Mouse (Mus musculus) embryonic facial prominence, embryonic 15.5 days (tissue): ENCODE measurements around the gene Baz1a. TPM values are rescaled to one million over a fixed set of nuclear protein-coding genes. Genes with fewer than 3 reads are reported as not detected.

Source experiments
- ATAC-seq: fragments of 200-750 bp; cut with Nextera tagmentation; 2 replicates; pipeline ENCODE4 v1.8.0; 2017; ENCODE audit warnings: low read depth, moderate TSS enrichment; ENCODE audit not compliant: insufficient number of reproducible peaks, low FRiP score, low TSS enrichment
- H3K27ac ChIP-seq: fragments of 300-500 bp; sonication (generic); replicated peaks from 2 replicates; pipeline ENCODE4 v1.5.1; 2015; ENCODE audit warnings: mild to moderate bottlenecking, inconsistent platforms
- H3K27me3 ChIP-seq: fragments of 300-500 bp; sonication (generic); 2 replicates; pipeline ENCODE4 v1.6.1; 2015; ENCODE audit warnings: inconsistent platforms
- H3K36me3 ChIP-seq: fragments of 300-500 bp; sonication (generic); 2 replicates; pipeline ENCODE4 v1.6.1; 2015; ENCODE audit warnings: mild to moderate bottlenecking, inconsistent platforms
- H3K4me1 ChIP-seq: fragments of 300-500 bp; sonication (generic); 2 replicates; pipeline ENCODE4 v1.6.1; 2015; ENCODE audit warnings: inconsistent platforms
- H3K4me2 ChIP-seq: fragments of 300-500 bp; sonication (generic); replicated peaks from 2 replicates; pipeline ENCODE4 v1.6.1; 2015; ENCODE audit warnings: mild to moderate bottlenecking, inconsistent platforms
- H3K4me3 ChIP-seq: fragments of 300-500 bp; sonication (generic); replicated peaks from 2 replicates; pipeline ENCODE4 v1.5.1; 2015; ENCODE audit warnings: mild to moderate bottlenecking, inconsistent platforms
- H3K9ac ChIP-seq: fragments of 300-500 bp; sonication (generic); 2 replicates; pipeline ENCODE4 v1.6.1; 2015; ENCODE audit warnings: inconsistent platforms
- H3K9me3 ChIP-seq: fragments of 300-500 bp; sonication (generic); replicated peaks from 2 replicates; pipeline ENCODE4 v1.6.1; 2016; ENCODE audit warnings: inconsistent platforms
- WGBS: fragments of 180-500 bp; shearing (Covaris S2); methylation state at CpG from one replicate; pipeline ENCODE4 v1.1.7; 2015; 5-methylcytosine and 5-hydroxymethylcytosine counted together
- polyA plus RNA-seq: library from polyadenylated mRNA; unstranded; fragments of >200 nt; fragmentation: Nextera tagmentation; extraction: Ambion mirVana; gene quantifications from 2 replicates; pipeline ENCODE4 v1.2.1, GENCODE M21; 2015

Baz1a gene
- polyA plus RNA-seq, 1 experiment from 2014 or later: 25.2 TPM

DNA sequence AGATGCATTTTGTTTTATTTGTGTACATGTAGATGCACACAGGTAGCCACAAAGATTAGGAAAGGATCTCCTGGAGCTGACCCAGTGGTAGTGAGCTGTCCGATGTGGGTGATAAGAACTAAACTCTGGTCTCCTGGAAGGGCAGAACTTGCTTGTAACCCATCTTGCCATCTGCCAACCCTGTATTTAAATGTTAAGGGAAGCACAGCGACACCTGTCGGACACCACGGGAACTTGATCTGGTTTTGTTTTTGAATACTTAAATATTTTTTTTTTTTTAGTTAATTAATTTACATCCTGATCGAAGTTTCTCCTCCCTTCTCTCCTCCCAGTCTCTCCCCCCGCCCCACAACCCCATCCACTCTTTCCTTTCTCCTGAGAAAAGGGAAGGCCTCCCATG is 134.5 kb downstream of the Baz1a start:
- H3K4me3 ChIP-seq: no peak overlapping the region
- no peak overlapping the region for H3K27ac ChIP-seq
- 20% methylated on average over 6 of the region's 6 CpGs for WGBS
- H3K4me1 ChIP-seq: no peaks in the 10 kb centered on the region
- H3K36me3 ChIP-seq: no peaks in the 10 kb centered on the region
- H3K9me3 ChIP-seq: no peaks in the 10 kb centered on the region
- no peak; the same call in 1 of the 2 replicates for ATAC-seq
- H3K4me2 ChIP-seq: no peak overlapping the region
- no peak overlapping the region for H3K9ac ChIP-seq
- no peaks in the 10 kb centered on the region for H3K27me3 ChIP-seq

DNA sequence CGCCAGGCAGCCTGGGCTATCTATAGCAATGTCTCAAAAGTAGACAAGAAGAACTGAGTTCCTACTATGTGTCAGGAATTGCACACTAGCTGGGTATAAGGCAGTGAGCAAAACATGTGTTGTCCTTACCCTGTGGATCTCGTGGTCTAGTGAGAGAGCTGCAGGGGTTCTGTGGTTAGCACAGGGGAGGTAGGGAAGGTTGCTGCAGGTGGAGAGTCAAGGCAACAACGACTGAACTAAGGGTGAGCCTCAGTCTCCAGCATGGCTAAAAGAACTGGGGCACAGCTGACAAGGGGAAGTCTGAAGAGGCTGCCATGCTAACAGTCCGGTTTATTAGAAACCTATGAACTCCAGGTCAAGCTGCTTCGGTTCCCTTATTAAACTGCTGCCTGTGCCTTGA is 134.9 kb downstream of the Baz1a start:
- H3K36me3 ChIP-seq: no peaks in the 10 kb centered on the region
- no peaks in the 10 kb centered on the region for H3K27me3 ChIP-seq
- no peaks in the 10 kb centered on the region for H3K9me3 ChIP-seq
- 67% methylated on average over 5 of the region's 5 CpGs for WGBS
- ATAC-seq: no peak
- no peaks in the 10 kb centered on the region for H3K4me1 ChIP-seq
- H3K4me2 ChIP-seq: no peak overlapping the region
- no peak overlapping the region for H3K9ac ChIP-seq
- no peak overlapping the region for H3K27ac ChIP-seq
- no peak overlapping the region for H3K4me3 ChIP-seq

DNA sequence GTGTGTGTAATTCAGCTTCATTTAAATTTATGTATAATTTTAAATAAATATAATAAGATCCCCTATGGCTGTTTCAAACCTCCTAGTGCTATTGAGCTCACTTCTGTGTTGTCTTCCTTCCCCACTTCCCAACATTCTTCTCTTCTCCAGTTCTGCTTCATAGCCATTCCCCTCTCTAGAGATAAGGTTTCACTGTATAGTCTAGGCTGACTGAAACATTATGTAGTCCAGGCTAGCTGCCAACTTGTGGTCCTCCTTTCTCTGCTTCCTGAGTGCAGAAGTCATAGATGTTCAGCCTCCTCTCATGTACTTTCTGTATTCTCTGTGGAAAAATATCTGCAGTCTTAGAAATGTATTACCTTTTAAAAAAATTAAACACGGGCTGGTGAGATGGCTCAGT is 136.3 kb downstream of the Baz1a start:
- Histone ChIP-seq H3K4me2 (no peak overlapping the region), H3K4me1 (no peaks in the 10 kb centered on the region), H3K9me3 (no peaks in the 10 kb centered on the region), H3K4me3 (no peak overlapping the region), H3K36me3 (no peaks in the 10 kb centered on the region), H3K27me3 (no peaks in the 10 kb centered on the region), H3K27ac (no peak overlapping the region), H3K9ac (no peak overlapping the region)
- ATAC-seq: no peak
- WGBS: 85% methylated on average over 1 of the region's 1 CpGs

DNA sequence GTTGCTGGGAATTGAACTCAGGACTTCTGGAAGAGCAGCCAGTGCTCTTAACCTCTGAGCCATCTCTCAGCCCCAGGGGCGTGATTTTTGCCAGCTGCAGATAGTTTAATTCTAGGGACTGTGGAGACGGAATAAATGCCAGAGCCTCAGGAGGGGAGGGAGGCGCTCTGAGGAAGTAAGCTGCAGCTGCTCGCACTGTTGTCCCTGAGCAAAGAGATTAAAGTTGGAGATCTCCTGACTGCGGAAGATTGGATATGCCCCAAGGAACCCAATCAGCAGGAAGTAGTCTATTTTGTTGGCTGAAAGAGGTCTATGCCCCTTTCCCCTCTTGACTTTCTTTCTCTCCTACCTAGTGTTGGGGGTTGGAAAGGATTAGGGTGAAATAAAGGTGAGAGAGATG is 137.3 kb downstream of the Baz1a start:
- H3K9me3 ChIP-seq: no peaks in the 10 kb centered on the region
- H3K36me3 ChIP-seq: no peaks in the 10 kb centered on the region
- WGBS: 18% methylated on average over 5 of the region's 5 CpGs
- H3K27ac ChIP-seq: no peak overlapping the region
- H3K4me3 ChIP-seq: no peak overlapping the region
- no peak overlapping the region for H3K4me2 ChIP-seq
- no peaks in the 10 kb centered on the region for H3K27me3 ChIP-seq
- H3K4me1 ChIP-seq: no peaks in the 10 kb centered on the region
- H3K9ac ChIP-seq: no peak overlapping the region
- no peak for ATAC-seq

DNA sequence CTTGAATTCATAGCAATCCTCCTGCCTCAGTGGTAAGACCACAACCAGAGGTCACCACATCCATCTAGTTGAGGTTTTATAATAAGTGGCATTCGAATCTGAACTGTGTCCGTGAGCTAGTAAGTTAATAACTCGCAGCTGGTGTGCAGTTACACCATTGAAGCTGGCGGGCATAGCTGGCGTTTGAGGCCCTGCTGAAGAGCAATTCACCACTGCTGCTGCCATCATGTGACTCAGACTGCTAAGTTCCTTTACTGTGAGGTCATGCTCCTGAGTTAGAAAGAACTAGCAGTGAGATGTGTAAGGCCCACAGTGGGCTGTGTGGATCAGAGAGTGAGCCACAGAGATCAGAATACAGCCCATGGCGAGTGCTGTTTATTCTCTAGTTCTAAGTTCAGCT is 139.4 kb downstream of the Baz1a start:
- 0 out of 2 replicates have a peak overlapping the region, but pooled peaks have one; percentile 17 for H3K27ac ChIP-seq
- no peak overlapping the region for H3K9ac ChIP-seq
- no peak overlapping the region for H3K4me2 ChIP-seq
- H3K9me3 ChIP-seq: no peaks in the 10 kb centered on the region
- no peak overlapping the region for H3K4me3 ChIP-seq
- WGBS: 39% methylated on average over 6 of the region's 6 CpGs
- no peaks in the 10 kb centered on the region for H3K36me3 ChIP-seq
- peak; percentile 67 for ATAC-seq
- H3K27me3 ChIP-seq: no peaks in the 10 kb centered on the region
- no peaks in the 10 kb centered on the region for H3K4me1 ChIP-seq

DNA sequence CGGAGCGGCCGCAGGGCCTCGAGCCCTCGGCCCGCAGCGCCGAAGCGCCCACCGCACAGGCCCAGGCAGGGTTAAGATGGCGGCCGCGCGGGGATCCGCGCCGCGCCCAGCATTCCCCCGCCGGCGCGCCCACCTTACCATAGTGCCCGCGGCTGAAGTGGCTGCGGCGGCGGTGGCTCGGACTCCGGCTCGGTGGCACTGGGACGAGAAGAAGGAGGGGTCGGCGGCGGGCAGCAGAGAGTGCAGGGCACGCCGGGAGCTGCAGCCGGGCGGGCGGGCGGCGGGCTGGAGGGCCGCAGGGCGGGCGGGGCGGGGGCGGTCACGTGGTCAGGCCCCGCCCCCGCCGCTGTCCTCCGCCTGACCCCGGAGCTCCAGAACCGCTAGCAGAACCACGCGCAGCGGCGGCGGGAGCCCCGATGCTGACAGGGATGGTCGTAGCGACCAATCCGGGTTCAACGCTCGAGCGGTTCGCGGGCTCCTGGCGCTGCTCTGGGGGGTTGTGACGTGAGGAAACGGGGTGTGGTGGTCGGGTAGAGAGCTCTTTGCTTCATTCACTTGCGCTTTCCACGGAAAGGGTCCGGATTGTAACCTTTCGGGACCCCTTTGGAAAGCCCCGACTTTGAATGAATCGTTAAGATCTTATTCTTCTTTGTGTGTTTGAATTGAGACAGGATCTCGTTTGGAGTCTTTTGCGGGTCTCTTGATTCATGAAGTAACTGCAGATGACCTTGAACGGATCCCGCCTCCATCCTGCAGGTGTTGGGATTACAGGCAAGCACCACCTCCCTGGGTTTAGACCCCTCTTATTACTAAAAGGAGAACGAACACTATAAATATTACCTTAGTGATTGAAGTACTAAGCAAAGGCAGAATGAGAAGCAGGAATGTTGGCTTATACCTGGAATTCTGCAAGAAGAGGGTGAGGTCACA is 151.3 kb downstream of the Baz1a start, which contains the start of gene Cfl2:
Cfl2 (minus strand) TSS at position 272 of the 930 bp plus-strand sequence.
- WGBS: under 1% methylated on average over 63 of the region's 82 CpGs
- peak; percentile 92 for ATAC-seq
- H3K4me2 ChIP-seq: peak within 1 kb of the TSS; percentile 54

DNA sequence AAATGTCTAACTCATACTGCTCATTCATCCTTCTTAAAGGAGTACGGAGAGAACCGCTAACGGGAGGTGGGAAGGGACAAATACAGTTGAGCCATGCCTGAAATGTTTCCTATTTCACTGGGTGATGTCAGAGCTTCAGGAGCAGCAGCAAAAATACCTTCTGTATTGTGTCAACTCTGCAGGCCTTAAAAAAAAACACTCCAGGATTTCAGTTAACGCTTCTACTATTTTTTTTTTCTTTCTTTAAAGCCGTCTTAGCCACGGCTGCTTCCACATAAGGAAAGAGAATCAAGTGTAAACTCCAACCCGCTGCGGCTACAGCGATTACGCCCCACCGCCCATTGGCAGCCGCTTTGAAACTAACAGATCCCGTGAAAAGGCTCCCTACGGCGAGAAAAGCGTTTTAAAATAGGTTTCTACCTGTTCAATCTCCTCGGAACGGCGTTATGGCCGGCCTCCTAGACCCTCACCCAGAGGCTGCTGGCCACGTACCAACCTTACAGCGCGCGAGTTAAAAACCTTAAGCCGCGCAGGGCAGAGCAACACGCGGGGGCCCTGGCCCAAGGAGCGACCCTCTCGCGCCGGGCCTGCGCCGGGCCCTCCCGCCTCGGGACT is 152.1 kb downstream of the Baz1a start:
- peak overlapping the region; percentile 99 for H3K9ac ChIP-seq
- ATAC-seq: peak; percentile 69; the same call in 1 of the 2 replicates
- H3K36me3 ChIP-seq: peaks cover 20% of the 10 kb centered on the region; the same call in 1 of the 2 replicates

More for the DNA sequence above, 151.3 kb downstream of the Baz1a start, which contains the start of gene Cfl2:
- Histone ChIP-seq H3K36me3 (peaks cover 12% of the 10 kb centered on the region; the same call in 1 of the 2 replicates), H3K9me3 (no peaks in the 10 kb centered on the region), H3K4me1 (peaks cover 9% of the 10 kb centered on the region; the same call in 1 of the 2 replicates), H3K27ac (peak within 1 kb of the TSS; percentile 98), H3K9ac (peak within 1 kb of the TSS; percentile 99), H3K4me3 (peak within 1 kb of the TSS; percentile 94), H3K27me3 (no peaks in the 10 kb centered on the region)

DNA sequence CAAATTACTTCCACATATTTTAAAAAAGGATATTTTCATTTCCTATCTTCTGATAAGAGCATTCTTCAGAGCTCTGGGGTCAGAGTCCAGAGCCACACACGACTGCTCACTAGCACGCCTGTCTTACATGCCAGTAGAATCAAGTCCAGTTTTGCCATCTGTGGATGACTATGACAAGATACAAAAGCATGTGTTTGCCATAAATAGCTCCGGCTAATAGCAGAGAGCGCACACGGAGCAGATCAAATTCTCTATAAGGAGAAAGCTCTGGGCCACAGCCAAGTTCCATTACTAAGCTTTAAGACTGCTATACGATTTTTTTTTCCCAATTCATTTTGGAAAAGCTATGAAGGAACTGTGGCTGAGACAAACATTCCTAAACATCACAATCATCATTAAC is 154.6 kb downstream of the Baz1a start:
- ATAC-seq: no peak

More for the DNA sequence above, 152.1 kb downstream of the Baz1a start:
- no peaks in the 10 kb centered on the region for H3K9me3 ChIP-seq
- no peaks in the 10 kb centered on the region for H3K27me3 ChIP-seq
- H3K4me2 ChIP-seq: peak overlapping the region; percentile 54
- under 1% methylated on average over 36 of the region's 36 CpGs for WGBS
- peak overlapping the region; percentile 94 for H3K4me3 ChIP-seq
- H3K4me1 ChIP-seq: peaks cover 9% of the 10 kb centered on the region; the same call in 1 of the 2 replicates
- peak overlapping the region; percentile 98 for H3K27ac ChIP-seq

DNA sequence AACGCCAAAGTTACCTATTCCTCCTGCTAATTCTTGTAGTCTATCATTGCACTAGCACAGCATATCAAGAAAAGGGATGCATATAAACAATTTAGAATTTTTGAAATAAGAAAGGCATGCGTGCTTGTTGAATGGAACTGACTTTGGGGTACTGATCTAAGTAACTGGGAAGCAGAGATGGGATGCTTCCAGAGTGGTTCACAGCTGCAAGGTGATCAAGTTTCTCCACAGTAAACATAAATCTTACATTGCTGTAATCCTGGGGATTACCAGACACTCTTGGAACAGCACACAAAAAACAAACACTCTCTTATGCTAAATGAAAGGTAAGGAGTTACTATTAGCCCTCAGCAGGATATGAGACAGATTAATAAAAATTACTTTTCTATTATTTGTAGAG is 163.6 kb downstream of the Baz1a start:
- WGBS: 78% methylated on average over 2 of the region's 2 CpGs
- H3K9me3 ChIP-seq: no peaks in the 10 kb centered on the region
- H3K4me2 ChIP-seq: no peak overlapping the region
- ATAC-seq: no peak
- no peaks in the 10 kb centered on the region for H3K27me3 ChIP-seq
- no peaks in the 10 kb centered on the region for H3K4me1 ChIP-seq
- H3K36me3 ChIP-seq: peaks cover 10% of the 10 kb centered on the region; the same call in 1 of the 2 replicates
- H3K9ac ChIP-seq: no peak overlapping the region
- H3K4me3 ChIP-seq: no peak overlapping the region
- H3K27ac ChIP-seq: no peak overlapping the region

More for the DNA sequence above, 154.6 kb downstream of the Baz1a start:
- Histone ChIP-seq H3K9me3 (no peaks in the 10 kb centered on the region), H3K4me3 (no peak overlapping the region), H3K27ac (no peak overlapping the region), H3K9ac (no peak overlapping the region), H3K36me3 (peaks cover 33% of the 10 kb centered on the region; the same call in 1 of the 2 replicates), H3K4me1 (peaks cover 9% of the 10 kb centered on the region; the same call in 1 of the 2 replicates), H3K4me2 (no peak overlapping the region), H3K27me3 (no peaks in the 10 kb centered on the region)
- WGBS: 35% methylated on average over 6 of the region's 6 CpGs

DNA sequence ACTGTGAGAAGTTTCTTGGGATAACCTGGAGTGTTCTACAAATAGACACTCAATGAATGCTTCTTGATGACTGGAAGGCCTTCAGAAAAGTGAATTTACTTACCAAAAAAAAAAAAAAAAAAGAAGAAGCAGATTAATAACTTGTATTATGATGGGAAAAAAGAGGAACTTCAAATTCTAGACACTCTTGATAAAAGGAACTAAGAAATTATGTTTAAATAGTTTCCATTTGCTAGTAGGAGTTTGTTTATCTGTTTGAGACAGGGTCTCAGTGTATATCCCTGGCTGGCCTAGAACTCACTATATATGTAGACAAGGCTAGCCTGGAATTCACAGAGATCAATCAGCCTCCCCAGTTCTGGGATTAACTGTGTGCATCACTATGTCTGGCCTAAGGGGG is 169.7 kb downstream of the Baz1a start:
- no peak overlapping the region for H3K4me2 ChIP-seq
- no peak overlapping the region for H3K9ac ChIP-seq
- no peak for ATAC-seq

More for the DNA sequence above, 169.7 kb downstream of the Baz1a start:
- H3K4me1 ChIP-seq: no peaks in the 10 kb centered on the region
- 0 out of 2 replicates have a peak, but pooled peaks cover 3% of the 10 kb centered on the region for H3K36me3 ChIP-seq
- no peaks in the 10 kb centered on the region for H3K27me3 ChIP-seq
- H3K27ac ChIP-seq: no peak overlapping the region
- no peaks in the 10 kb centered on the region for H3K9me3 ChIP-seq
- no peak overlapping the region for H3K4me3 ChIP-seq
